Mouse (Mus musculus): ENCODE data around the gene Tecta. TPM values are rescaled to one million over a fixed set of nuclear protein-coding genes. Genes with fewer than 3 reads are reported as not detected.

The Tecta gene
- polyA plus RNA-seq, 1 experiment from 2014 or later: 0.20 TPM

GRCm38 (mm10) chr9:42293596-42293995 is 106.1 kb downstream of the Tecta start:
- no peak overlapping the region for H3K4me3 ChIP-seq (replicated peaks)
- no peaks in the 10 kb centered on the region for H3K4me1 ChIP-seq
- no peaks in the 10 kb centered on the region for H3K36me3 ChIP-seq
- no peaks in the 10 kb centered on the region for H3K9me3 ChIP-seq (replicated peaks)
- no peaks in the 10 kb centered on the region for H3K27me3 ChIP-seq
- H3K27ac ChIP-seq (replicated peaks): no peak overlapping the region
- 75% methylated on average over 3 of the region's 3 CpGs for WGBS
- no peak for ATAC-seq (ENCODE audit: insufficient number of reproducible peaks, low FRiP score, low TSS enrichment, low read depth)
- no peak overlapping the region for H3K4me2 ChIP-seq (replicated peaks)
- no peak overlapping the region for H3K9ac ChIP-seq

- no peaks in the 10 kb centered on the region for H3K4me1 ChIP-seq
- H3K4me2 ChIP-seq (replicated peaks): no peak overlapping the region
- H3K4me3 ChIP-seq (replicated peaks): no peak overlapping the region
- no peak for ATAC-seq (ENCODE audit: insufficient number of reproducible peaks, low FRiP score, low TSS enrichment, low read depth)
- H3K9me3 ChIP-seq (replicated peaks): no peaks in the 10 kb centered on the region
- no peak overlapping the region for H3K9ac ChIP-seq
- no peaks in the 10 kb centered on the region for H3K27me3 ChIP-seq
- H3K36me3 ChIP-seq: no peaks in the 10 kb centered on the region
- 31% methylated on average over 7 of the region's 7 CpGs for WGBS
- no peak overlapping the region for H3K27ac ChIP-seq (replicated peaks)
Observed at GRCm38 (mm10) chr9:42293051-42293450, 106.7 kb downstream of the Tecta start.

GRCm38 (mm10) chr9:42279676-42280075 is 120.1 kb downstream of the Tecta start:
- Histone ChIP-seq H3K4me3 (replicated peaks) (no peak overlapping the region), H3K4me1 (no peaks in the 10 kb centered on the region), H3K27me3 (no peaks in the 10 kb centered on the region), H3K36me3 (no peaks in the 10 kb centered on the region), H3K4me2 (replicated peaks) (no peak overlapping the region), H3K9ac (no peak overlapping the region), H3K9me3 (replicated peaks) (no peaks in the 10 kb centered on the region), H3K27ac (replicated peaks) (no peak overlapping the region)
- ATAC-seq (ENCODE audit: insufficient number of reproducible peaks, low FRiP score, low TSS enrichment, low read depth): no peak
- 69% methylated on average over 4 of the region's 4 CpGs for WGBS

Small RNA genes lying within 50 kb of the gene (microRNA-seq; reads per million reads assigned to microRNA genes)
- not detected for gene Gm44311 (ENCODE audit: borderline number of aligned reads)

Other genes starting within 250 kb of the Tecta start
- gene Sc5d, start 135.7 kb downstream of the Tecta start, polyA plus RNA-seq (2015; fragmentation: Nextera tagmentation; extraction: Ambion mirVana): 41.4 and 44.7 TPM in 2 replicates
- 4.7 and 5.0 TPM in 2 replicates for gene Tbcel, start 107.9 kb upstream of the Tecta start, polyA plus RNA-seq (2015; fragmentation: Nextera tagmentation; extraction: Ambion mirVana)

All from embryonic facial prominence, embryonic 15.5 days (tissue).